Mouse (Mus musculus) embryonic stem cell, embryonic (primary cell): Measurements from ENCODE around the gene Drosha.

ENCODE experiments used
- CTCF ChIA-PET, 4 experiments: fragments of 300-600 bp in 2 of 4; fragments of 350-600 bp in 2 of 4; sonication (Branson Sonifier 250); formaldehyde crosslinking; loops; one replicate each; lab custom pipeline; 2022; ENCODE audit warnings: inconsistent platforms in 2 of 4; lab: Charles Lee
- POLR2A ChIA-PET, 4 experiments: fragments of 300-600 bp in 2 of 4; fragments of 350-600 bp in 2 of 4; sonication (Branson Sonifier 250); formaldehyde crosslinking; loops; one replicate each; lab custom pipeline; 2022; ENCODE audit warnings: antibody characterized with exemption in 4 of 4, inconsistent platforms in 1 of 4; lab: Charles Lee

The Drosha gene

DNA sequence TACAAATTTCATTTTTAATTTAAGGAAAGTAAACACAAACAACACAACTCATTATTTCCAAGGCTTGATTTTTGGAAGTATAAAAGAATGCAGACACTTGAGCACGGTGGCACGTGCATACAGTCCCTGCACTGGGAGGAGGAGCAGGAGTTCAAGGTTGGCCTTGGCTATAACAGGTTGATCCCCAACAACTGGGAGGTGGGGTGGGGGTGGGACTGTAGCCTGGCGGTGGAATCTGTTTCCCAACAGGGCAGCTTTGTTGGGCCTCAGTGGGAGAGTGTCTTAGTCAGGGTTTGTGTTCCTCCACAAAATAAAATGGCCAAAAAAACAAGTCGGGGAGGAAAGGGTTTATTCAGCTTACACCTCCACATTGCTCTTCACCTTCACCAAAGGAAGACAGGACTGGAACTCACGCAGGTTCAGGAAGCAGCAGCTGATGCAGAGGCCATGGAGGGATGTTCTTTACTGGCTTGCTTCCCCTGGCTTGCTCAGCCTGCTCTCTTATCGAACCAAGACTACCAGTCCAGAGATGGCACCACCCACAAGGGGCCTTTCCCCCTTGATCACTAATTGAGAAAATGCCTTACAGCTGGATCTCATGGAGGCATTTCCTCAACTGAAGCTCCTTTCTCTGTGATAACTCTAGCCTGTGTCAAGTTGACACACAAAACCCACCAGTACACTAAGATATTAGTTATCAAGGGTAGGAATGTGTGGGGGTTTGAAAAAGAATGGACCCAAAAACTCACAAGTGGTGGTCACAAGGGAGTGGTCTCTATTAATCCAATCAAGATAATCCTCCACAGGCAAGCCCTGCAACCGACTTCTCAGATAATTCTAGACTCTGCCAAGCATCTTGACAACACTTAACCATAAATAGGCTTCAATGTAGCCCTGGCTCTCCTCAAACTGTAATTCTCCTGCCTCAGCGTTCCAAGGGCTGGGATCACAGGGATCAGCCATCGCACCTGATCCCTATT, 1.9 kb upstream of the Drosha start:
- POLR2A ChIA-PET: interaction anchor here in 2 of 4 experiments (0.6 kb wide), 2 partner anchors 493 to 1431 kb away, joined by 3 to 10 read pairs; no protein-coding TSS in a partner anchor
- CTCF ChIA-PET: no interaction called here

DNA sequence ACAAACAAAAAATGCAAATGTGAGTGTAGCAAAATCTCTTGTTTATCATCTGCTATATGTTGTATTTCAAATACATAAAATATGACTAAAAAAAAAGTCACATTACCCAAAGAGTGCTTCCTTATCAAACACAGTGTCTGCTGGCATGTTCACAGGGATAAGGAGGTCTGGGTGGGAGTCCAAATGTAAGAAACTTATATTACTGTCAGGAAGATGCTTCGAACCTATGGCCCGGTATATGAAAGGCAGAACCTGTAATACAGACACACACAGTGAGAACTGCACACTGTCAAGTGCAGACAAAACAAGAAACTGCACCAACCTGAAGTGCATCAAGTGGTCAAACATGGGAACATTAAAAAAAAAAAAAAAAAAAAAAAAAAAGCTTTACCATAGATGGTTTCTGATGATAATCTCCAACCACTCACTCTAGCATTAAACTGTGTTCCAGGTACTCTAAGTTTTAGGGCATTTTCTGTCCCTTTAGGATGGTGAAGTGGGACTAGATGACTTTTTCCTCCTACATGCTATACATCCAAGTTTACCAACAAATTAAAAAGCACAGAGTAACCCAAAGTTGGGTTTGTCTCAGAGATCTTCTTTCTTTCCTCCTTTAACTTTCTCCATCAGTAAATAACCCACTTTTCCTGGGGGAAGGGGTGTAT, 1.0 kb upstream of the Drosha start:
- POLR2A ChIA-PET: interaction anchor here in 3 of 4 experiments (0.6 to 3.0 kb wide), 17 partner anchors 8 to 615 kb away, joined by 3 to 14 read pairs (median 4); no protein-coding TSS in a partner anchor
- CTCF ChIA-PET: interaction anchor here in 1 of 4 experiments (0.8 kb wide), 1 partner anchor 19 kb away, joined by 7 read pairs; no protein-coding TSS in a partner anchor

DNA sequence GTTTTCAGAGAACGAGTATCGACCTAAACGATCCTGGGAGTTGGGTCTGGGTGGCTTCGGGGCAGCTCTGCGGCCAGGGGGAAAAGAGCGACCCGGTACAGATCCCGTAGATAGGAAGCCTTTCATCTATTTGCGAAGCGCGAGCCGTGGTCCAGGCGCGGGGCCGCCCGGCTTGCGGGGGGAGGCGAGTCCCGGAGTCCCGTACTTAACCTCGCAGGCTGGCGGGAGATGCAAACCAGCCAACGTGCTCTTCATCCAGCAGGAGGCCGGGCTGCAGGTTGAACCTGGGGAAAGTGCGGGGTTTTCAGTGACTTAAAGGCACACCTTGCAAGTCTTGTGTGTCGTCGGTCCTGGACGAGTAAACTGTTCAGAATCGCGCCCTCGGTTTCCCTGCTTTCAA, 350 bp downstream of the Drosha start:
- POLR2A ChIA-PET: interaction anchor here in 2 of 4 experiments (0.6 to 3.7 kb wide), 10 partner anchors 8 to 837 kb away, joined by 3 to 20 read pairs (median 4); no protein-coding TSS in a partner anchor
- CTCF ChIA-PET: interaction anchor here in 2 of 4 experiments (0.6 to 2.3 kb wide), 2 partner anchors 11 to 18 kb away, joined by 3 to 7 read pairs; no protein-coding TSS in a partner anchor

DNA sequence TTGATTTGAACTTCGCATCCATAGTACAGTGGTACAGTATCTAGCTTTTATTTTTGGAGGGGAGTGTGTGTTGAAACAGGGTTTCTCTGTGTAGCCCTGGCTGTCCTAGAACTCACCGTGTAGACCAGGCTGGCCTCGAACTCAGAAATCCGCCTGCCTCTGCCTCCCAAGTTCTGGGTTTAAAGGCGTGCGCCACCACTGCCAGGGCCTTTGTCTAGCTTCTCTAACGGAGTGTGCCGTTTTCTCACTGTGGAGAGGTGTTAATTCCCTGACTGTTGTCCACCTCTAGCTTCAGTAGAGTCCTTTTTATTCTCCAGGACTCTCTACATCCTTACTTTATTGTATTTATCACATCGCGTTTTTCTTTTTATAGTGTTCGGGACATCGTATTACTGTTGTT, 793 bp downstream of the Drosha start:
- CTCF ChIA-PET: interaction anchor here in 2 of 4 experiments (0.6 to 2.3 kb wide), 3 partner anchors 11 to 240 kb away, joined by 3 to 7 read pairs (median 3); no protein-coding TSS in a partner anchor
- POLR2A ChIA-PET: interaction anchor here in 3 of 4 experiments (0.6 to 3.7 kb wide), 8 partner anchors 8 to 91 kb away, joined by 3 to 20 read pairs (median 5); no protein-coding TSS in a partner anchor

DNA sequence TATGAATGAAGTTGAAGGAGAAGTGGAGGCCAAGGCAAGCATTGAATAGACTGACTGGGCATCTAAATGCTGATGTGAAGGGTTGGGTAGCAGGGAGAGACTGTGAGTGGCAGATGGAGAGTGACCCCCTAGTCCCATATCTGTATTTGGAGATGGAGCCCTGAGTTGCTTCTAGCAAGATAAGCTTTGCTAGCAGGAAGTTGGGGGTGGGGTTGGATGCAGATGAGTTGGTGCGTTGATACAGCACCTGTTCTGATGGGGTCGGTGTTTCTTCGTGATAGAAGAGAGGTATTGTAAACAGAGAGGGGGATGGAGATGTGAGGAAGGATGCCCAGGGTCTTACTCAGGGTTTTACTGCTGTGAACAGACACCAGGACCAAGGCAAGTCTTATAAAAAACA, 5.3 kb downstream of the Drosha start:
- ChIA-PET POLR2A (no interaction called here), CTCF (no interaction called here)

DNA sequence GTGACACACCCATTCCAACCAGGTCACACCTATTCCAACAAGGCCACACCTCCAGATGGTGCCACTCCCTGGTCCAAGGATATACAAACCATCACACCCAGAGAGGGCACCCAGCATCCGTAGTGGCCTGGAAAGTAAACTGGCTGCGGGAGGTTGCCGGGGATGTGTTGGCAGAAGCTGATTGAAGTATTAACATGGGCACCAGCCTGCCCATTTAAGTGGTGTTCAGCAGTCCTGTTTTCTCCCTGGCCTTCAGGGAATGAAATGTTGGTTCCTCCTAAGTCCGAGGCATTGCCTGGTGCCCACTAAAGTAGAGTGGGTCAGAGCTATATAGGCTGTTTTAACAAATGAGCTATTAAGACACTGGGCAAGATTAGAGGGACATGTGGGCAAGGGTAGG, 8.0 kb downstream of the Drosha start:
- CTCF ChIA-PET: interaction anchor here in 3 of 4 experiments (0.7 to 1.8 kb wide), 4 partner anchors 10 to 14 kb away, joined by 3 to 10 read pairs (median 4); no protein-coding TSS in a partner anchor
- POLR2A ChIA-PET: interaction anchor here in 3 of 4 experiments (0.6 to 1.9 kb wide), 11 partner anchors 9 to 1954 kb away, joined by 3 to 10 read pairs (median 4); partner anchors contain the start of genes 6030458C11Rik (in 1 of the 3) and Drosha (in 1 of the 3)

DNA sequence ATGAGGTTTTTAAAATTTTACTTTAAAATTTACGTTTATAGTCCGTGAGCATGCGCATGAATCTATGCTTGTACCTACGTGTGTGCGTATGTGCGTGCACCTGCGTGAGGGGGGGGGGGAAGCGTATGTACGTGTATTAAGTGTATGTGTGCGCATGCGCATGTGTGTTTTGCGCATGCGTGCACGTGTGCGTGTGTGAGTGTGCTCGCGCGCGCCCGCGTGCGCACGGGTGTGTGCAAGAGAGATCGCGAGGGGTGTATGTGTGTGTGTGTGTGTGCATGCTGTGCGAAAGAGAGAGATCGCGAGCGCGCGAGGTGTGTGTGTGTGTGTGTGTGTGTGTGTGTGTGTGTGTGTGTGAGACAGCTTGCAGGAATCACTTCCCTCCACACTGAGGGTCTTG, 8.8 kb downstream of the Drosha start:
- ChIA-PET CTCF (interaction anchor here in 3 of 4 experiments (0.6 to 1.8 kb wide), 5 partner anchors 9 to 796 kb away, joined by 3 to 10 read pairs (median 5); no protein-coding TSS in a partner anchor), POLR2A (interaction anchor here (0.6 to 1.9 kb wide), 16 partner anchors 9 to 1955 kb away, joined by 3 to 10 read pairs (median 4); partner anchors contain the start of genes 6030458C11Rik (in 1 of the 4) and Drosha (in 1 of the 4))

DNA sequence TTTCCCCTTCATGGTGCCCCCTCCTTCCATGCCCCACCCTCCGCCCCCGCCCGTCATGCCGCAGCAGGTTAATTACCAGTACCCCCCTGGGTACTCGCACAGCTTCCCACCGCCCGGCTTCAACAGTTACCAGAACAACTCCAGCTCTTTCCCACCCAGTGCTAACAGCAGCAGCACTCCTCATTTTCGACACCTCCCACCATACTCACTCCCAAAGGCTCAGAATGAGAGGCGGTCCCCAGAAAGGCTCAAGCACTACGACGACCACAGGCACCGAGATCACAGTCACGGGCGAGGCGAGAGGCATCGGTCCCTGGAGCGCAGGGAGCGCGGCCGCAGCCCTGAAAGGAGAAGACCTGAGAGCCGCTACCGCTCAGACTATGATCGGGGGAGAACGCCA, 9.6 kb downstream of the Drosha start:
- CTCF ChIA-PET: interaction anchor here in 3 of 4 experiments (0.6 to 1.8 kb wide), 3 partner anchors 8 to 797 kb away, joined by 5 to 10 read pairs (median 6); no protein-coding TSS in a partner anchor
- POLR2A ChIA-PET: interaction anchor here in 3 of 4 experiments (0.6 to 3.4 kb wide), 18 partner anchors 10 to 699 kb away, joined by 3 to 19 read pairs (median 4); partner anchors contain the start of genes 6030458C11Rik (in 1 of the 3) and Drosha (in 1 of the 3)

DNA sequence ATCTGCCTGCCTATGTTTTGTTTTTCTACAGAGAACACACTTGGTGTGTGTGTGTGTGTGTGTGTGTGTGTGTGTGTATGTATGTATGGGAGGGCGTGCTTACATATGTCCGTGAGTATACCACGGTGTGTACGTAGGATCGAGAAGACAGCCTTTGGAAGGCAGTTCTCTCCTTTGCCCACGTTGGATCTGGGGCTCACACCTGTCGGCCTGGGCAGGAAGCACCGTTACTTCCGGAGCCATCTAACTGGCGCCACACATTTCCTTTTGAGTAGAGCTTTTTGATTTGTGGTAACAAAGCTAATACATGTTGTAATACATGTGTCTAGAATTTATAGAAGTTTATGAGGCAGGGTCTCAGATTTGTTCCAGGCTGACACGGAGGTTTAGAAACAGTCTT, 16.1 kb downstream of the Drosha start:
- ChIA-PET CTCF (no interaction called here), POLR2A (interaction anchor here in 1 of 4 experiments (2.3 to 3.9 kb wide), 2 partner anchors 15 to 16 kb away, joined by 10 to 22 read pairs; partner anchors contain the start of genes 6030458C11Rik and Drosha)

DNA sequence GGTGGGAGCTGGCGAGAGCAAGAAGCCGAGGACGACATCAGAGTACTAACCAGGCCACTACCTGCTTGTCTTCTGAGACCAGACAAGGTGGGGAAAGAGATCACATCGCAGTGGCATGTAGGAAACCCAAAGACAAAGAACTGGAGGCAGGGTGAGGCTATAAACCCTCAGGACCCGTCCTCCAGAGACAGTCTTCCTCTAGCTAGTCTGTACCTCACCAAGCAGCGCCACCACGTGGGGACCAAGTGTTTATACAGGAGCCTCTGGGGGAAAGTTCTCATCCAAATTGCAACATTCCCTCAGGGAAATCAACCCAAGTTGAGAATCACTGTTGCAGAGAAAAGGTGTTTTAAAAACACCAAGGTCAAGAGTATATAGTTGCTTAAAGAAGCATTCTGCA, 18.2 kb downstream of the Drosha start:
- CTCF ChIA-PET: interaction anchor here (0.5 to 1.7 kb wide), 16 partner anchors 9 to 871 kb away, joined by 3 to 15 read pairs (median 4); no protein-coding TSS in a partner anchor
- POLR2A ChIA-PET: interaction anchor here in 2 of 4 experiments (0.5 to 3.9 kb wide), 11 partner anchors 9 to 161 kb away, joined by 3 to 22 read pairs (median 5); partner anchors contain the start of genes 6030458C11Rik (in 2 of the 2) and Drosha (in 2 of the 2)

DNA sequence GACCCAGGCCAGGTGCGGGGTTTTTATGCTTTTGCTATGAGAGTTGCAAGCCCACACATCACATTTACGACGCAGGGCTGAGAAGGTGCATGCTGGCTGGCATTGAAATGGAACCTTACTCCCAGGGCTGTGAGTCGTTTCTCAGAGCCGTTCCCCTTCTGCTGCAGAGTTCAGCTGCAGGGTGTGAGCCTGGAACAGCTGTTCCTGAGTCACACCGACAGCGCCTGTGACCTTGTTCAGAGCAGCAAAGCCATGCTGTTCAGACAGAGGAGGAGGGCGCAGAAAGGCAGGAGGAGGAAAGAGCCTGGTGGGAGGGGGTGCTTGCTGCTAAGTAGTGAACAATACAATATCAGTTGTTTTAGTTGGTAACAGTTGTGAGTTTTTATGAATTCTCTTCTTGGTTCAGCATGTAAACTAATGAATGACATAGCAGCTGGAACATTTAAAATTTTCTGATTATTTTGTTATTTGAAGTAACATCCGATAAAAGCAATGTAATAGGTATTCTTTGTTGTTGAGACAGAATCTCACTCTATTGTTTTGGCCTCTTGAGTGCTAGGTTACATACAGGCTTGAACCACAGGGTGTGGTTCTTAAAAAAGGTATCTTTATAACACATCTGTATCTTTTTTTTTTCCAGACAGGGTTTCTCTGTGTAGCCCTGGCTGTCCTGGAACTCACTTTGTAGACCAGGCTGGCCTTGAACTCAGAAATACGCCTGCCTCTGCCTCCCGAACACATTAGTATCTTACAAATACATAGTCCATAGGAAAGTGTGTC, 23.8 kb downstream of the Drosha start:
- ChIA-PET POLR2A (interaction anchor here in 2 of 4 experiments (1.1 kb wide), 2 partner anchors 10 kb away, joined by 3 read pairs; no protein-coding TSS in a partner anchor), CTCF (no interaction called here)

DNA sequence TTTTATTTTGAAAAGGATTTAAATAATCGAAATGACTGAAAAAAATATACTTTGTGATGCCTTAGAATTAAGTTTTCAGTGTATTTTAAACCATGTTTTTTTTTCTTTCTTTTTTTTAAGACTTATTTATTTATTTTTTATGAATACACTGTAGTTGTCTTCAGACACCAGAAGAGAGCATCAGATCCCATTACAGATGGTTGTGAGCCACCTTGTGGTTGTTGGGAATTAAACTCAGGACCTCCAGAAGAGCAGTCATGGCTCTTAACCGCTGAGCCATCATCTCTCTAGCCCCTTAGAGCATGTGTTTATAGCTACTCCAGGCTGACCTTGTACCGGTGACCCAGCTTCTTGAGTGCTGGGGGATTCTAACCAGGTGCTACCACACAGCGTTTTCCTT, 24.8 kb downstream of the Drosha start:
- CTCF ChIA-PET: interaction anchor here in 1 of 4 experiments (1.1 kb wide), 1 partner anchor 257 kb away, joined by 3 read pairs; no protein-coding TSS in a partner anchor
- POLR2A ChIA-PET: interaction anchor here in 2 of 4 experiments (0.9 to 1.3 kb wide), 2 partner anchors 15 kb away, joined by 3 read pairs; no protein-coding TSS in a partner anchor

DNA sequence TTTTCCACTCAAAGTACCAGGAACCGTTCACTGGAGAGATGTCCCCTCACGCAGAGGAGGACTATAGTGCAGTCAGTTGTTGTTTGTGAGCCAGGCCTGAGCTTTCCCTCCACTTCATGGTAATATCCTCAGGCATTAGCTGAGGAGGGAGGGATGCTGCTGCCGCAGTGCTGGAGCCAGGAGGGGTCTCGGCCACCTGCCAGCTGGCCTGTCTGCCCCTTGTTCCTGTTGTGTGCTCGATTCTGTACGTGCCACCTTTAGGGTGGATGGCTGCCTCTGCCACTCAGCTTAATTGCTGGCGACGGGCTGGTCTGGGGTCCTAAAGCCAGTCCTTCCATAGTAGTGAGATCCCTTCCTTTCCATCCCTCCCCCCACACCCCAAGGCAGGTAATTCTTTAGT, 28.9 kb downstream of the Drosha start:
- ChIA-PET POLR2A (interaction anchor here in 2 of 4 experiments (0.6 to 4.9 kb wide), 5 partner anchors 7 to 682 kb away, joined by 3 to 22 read pairs (median 4); no protein-coding TSS in a partner anchor), CTCF (interaction anchor here in 2 of 4 experiments (1.0 kb wide), 2 partner anchors 9 kb away, joined by 3 read pairs; no protein-coding TSS in a partner anchor)

DNA sequence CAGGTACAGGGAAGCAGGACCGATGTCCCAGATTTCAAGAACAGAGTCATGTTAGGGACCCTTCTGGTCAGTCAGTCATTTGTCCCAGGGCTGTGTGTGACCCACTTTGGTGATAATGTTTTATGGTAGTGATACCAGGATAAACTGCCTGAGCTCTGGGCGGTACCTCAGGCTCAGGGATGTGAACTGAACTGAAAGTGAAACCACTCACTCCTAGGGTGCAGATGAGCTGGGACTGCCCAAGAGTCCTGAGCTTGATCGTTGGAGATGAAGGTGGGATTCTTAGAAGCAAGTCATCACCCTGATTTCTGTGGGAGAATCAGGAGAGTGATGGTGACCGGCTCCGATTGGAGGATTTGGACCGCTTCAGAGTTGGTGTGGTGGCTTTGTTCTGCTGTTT, 32.2 kb downstream of the Drosha start:
- CTCF ChIA-PET: interaction anchor here in 3 of 4 experiments (0.6 to 1.5 kb wide), 3 partner anchors 14 to 233 kb away, joined by 3 to 7 read pairs (median 4); no protein-coding TSS in a partner anchor

DNA sequence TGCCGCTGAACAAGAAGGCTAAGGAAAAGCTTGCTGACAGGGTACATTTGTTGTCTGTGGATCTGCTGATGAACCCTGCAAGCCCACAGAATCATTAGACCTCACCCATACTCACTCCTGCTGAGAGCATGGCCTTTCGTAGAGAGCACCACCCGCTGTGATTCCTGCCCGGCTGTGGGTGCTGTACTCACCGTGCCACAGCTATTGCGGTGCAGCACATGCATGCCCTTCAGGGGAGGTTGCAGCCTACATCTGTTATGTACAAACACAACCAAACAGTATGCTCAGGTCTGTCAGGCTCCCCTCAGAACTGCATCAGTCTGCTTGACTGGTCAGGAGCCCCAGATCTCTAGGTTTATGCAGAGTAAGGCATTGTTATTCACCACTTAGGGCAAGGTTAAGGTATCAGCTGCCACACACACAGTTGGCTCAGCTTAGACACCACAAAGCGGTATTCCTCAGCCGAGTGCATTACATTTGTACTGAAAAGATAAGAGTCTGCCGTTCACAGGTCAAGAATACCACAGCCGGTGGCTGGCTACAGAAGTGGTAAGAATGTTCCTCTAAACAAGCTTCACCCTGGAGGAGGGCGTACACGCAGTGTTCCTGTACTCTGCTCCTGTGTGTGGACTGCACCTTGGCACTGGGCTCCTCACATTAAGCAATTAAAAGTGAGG, 33.4 kb downstream of the Drosha start:
- ChIA-PET CTCF (interaction anchor here in 1 of 4 experiments (0.6 to 1.5 kb wide), 2 partner anchors 16 to 611 kb away, joined by 4 read pairs; no protein-coding TSS in a partner anchor), POLR2A (interaction anchor here in 2 of 4 experiments (0.6 to 4.9 kb wide), 23 partner anchors 10 to 354 kb away, joined by 3 to 22 read pairs (median 3); no protein-coding TSS in a partner anchor)

More for the DNA sequence above, 32.2 kb downstream of the Drosha start:
- POLR2A ChIA-PET: interaction anchor here in 3 of 4 experiments (0.6 to 4.9 kb wide), 8 partner anchors 9 to 33 kb away, joined by 3 to 22 read pairs (median 4); partner anchors contain the start of genes 6030458C11Rik (in 1 of the 3) and Drosha (in 1 of the 3)
